Mouse (Mus musculus): ENCODE measurements at regions not wholly inside any gene's neighbourhood (a gene's known extent, or its start where the extent isn't known, plus 50 kb on each side); places are given as distances from the start of the nearest gene placed in this dataset.
"Not testable (repeated sequence)": the region's sequence is repeated elsewhere in the genome, so short reads cannot be mapped to it uniquely, and the experiment has no call there.

DNA sequence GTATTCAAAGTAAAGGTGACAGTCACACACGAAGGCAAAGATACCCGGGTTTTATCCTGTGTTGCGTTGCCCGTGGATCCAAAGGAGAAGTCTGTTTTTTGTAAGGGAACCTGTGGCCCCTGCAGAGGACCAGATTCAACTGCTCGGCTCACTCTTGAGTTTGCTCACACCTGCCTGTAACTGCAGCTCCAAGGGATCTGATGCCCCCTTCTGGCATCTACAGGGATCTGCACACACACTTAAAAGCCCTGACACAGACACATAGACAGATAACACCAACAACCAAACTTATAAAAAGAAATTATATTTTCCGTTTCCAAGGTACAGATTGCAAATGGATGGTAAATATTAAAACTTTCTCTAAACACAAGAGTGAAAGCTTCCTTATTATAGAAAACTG lies 223.3 kb upstream of the 1700056E22Rik start:
- no peak for DNase-seq (ENCODE audit: extremely low spot score, low read depth, low spot score)

DNA sequence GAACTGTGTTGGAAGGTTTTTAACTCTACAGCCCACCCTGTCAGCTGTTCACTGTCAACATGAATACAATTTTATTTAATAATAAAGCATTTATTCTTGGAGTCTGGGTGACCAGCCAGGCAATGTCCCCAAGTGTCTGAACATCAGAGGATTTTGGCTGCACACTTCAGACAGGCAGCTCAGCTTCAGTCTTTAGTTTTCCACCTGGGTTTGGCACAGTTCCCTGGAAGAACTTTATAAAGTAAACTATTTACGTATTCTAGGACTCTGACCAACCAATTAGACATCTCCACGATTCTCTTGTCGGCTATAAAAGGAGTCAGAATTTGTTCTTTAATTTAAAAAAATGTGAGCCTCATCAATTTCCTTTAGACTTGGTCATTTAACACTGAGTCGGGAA lies 220.8 kb upstream of the 1700056E22Rik start:
- no peak for DNase-seq (ENCODE audit: extremely low spot score, low read depth, low spot score)

DNA sequence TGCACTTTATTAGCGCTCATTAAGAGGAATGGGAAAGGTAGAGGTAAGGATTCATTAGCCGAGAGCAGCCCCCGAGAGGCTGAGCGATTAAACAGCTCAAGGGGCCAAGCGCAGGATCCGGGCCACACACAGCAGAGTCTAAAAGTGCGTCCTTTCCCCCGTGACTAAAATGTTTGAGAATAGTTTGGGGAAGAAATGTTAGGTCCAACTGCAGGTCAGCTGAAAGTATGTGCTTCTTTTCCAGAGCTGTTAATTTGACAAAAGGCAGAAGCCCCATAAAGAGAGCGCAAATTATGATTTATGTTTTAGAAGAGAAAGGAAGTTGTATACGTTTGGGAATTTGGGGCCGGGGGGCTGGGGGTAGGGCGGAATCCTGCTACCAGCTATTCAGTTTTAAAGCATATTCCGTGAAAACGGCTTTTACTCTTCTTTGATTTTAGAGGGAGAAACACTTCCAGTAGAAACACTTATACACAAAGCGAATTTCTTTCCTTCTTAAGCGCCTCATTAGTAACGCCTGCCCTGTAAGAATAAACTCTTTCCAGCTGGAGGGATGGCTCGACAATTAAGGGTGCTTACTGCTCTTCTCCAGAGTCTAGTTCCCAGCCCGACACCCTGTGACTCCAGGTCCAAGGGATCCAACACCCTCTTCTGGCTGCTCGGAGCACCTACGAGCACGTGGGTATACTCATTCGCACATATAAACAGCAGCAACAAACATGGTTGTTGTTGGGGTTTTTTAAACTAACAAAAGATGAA lies 210.8 kb upstream of the 1700056E22Rik start:
- DNase-seq (ENCODE audit: extremely low spot score, low read depth, low spot score) = no peak

DNA sequence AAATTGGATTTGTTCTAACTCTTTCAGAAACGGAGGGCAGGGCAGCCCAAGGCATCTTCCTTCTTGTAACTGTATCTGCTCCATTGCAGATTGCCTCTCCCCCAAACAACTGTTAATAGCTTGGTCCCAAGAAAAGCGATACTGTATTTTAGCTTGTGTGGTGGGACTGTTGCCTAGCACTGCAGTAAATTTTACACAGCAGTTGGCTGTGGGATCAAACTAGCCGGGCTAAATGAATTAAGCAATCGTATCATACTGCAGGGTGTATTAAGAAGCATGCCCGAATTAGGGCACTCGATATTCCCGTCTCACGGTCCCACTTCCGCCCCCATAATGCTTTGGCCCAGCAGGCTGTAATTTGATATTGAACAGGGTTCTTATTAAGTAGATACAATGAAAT lies 210.2 kb upstream of the 1700056E22Rik start:
- DNase-seq (ENCODE audit: extremely low spot score, low read depth, low spot score) = no peak

DNA sequence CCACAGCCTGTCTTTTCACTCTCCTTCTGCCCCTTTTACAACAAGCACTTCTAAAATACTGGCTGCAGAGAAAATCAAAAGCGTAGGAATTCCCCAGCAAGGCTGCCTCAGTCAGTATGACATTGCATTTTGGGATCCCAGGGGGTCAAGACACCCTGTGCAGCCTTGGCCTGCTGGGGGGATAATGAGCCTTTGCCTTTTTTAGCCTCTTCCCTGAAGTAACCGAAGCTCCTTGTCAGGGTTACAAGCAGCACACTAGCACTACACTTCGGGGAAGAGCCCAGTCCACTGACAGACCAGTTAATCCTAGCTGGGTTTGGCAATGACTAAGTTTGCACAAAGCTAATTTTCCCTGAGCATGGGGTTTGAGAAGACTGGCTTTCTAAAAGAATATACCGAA lies 207.7 kb upstream of the 1700056E22Rik start:
- DNase-seq (ENCODE audit: extremely low spot score, low read depth, low spot score) = no peak

DNA sequence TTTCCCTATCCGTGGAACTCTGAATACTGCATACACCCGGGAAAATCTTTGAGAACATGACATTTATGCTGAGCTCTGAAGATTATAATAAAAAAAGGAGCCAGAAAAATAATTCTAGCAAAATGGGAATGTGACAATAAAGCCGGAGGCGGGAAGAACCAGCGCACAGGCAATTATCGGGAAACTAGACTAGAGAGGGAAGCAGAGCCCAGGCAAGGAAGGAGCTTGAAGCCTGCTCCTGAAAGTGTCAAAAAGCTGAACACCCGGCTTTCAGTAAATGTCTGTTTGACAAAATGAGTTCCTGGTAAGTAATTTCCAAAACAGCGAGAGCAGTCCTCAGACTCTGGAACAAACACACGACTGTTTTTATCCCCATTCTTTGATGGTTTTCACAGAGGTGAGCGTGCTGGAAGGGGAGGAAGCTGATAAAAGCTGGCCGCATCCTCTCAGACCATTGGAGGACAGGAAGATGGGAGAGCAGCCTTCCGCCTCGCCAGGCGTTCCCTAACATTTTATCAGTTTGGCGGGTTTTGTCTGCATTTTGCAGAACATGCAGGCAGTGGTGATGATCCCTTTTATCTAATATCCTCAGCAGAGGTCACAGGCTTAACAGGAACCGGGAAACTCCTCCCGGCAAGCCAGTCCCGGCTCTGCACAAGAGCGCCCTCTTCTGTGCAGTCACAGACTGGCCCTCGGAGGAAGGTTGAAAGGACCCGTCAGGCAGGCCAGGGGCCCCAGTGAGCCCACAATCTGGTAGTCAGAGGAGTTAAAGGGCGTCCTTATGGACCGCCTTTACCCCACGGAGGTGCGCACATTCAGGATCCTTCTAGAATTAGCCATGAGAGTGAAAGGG lies 201.3 kb upstream of the 1700056E22Rik start:
- peak; percentile 20 for DNase-seq (ENCODE audit: extremely low spot score, low read depth, low spot score)

DNA sequence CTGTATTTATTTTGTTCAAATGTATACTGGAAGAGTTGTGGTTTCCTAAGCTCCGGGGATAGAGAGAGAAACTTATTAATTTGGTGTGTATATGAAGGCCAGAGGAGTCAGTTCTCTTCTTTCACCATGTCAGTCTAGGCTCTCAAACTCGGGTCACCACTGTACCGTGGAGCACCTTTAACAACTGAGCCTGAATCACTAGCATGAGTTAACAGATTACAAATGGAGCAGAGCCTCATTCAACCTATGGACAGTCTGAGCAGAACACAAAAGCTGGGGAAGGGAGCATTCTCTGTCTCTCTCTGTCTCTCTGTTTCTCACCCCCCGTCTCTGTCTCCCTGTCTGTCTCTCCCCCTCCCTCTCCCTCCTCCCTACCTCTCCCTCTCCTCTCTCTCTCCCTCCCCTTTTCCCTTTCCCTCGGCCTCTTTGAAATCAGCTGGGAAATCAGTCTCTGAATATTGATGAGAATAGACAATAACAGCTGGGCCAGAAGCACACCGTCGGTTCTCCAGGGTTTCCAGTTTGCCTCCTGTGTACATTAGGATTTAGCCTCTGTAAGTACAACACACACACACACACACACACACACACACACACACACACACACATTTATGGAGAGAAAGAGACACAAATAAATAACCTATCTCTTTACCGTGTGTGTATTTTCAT lies 200.4 kb upstream of the 1700056E22Rik start:
- DNase-seq (ENCODE audit: extremely low spot score, low read depth, low spot score) = no peak

DNA sequence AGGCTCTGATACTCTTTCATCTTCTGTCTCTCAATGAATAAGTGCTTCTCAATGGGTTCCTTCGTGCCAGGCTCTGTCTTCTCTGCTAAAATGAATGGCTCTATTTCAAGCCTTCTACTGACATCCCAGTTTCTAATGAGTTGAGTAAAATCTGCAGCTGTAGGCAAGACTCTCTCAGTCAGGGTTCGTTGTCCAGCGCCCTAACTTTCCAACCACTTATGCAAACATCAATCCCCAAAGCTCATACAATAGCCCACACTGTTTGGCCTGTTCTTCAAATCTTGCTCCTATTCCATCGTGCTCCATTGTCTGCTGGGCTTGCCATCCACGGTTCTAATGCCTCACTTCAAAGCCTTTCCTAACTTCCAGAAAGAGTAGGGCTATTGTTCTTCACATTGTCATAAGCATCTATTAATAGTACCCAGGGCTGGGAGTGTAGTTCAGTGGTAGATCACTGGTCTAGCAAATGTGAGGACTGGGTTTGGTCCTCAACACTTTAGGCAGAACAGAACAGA lies 199.7 kb upstream of the 1700056E22Rik start:
- no peak for DNase-seq (ENCODE audit: extremely low spot score, low read depth, low spot score)

DNA sequence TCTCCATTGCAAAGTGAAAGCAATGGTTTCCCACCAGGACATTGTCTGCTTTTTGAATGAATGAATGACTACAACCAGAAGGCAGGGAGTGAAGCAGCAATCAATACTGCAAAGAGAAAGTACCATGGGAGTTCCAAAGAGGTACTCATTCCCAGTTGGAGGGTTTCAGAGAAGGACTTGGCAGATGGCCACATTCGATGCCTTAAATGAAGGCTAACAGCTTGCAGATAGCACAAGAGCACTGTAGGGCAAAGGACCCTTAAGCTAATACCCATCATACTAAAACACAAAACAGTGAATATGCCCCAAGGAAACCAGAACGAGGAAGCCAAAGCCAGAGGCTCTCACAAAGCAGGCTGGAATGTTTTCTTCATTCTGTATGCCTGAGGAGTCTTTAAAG lies 188.2 kb upstream of the 1700056E22Rik start:
- no peak for DNase-seq (ENCODE audit: extremely low spot score, low read depth, low spot score)

DNA sequence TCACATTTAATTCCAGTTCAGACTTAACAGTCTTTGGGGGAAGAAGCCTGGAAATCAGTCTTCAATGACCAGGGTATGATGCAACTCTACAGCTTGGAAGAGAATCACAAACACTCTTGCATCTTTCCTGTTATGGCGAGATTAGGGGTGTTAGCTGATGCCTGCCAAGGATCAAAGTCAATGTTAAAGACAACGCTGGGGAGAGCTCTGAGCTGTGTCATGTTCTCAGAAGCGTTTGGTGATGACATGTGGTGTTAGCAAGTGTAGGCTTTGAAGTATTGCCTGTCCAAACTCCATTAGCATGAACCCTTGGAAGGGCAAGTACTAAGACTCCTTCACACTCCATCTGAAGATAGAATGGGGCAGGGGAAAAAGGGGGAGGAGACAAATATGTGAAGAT lies 187.7 kb upstream of the 1700056E22Rik start:
- no peak for DNase-seq (ENCODE audit: extremely low spot score, low read depth, low spot score)

DNA sequence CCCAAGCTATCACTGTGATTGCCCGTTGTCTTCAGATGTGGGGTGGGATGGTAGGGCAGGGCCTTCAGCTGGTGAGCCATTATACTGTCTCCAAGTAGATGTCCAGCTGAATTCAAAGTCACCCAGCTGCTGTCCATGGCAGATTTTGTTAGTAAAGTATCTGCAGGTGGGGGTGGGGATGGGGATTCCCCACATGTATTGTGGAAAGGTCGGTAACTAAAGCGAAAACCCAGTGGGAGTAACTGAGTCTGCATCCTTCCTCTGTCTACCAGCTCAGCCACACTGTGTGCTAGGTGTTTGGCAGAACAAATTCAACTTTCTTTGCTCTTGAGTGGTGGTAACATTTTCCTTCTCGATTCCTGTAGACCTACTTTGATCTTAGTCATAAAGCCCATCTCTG lies 163.2 kb upstream of the 1700056E22Rik start:
- no peak for DNase-seq (ENCODE audit: extremely low spot score, low read depth, low spot score)

DNA sequence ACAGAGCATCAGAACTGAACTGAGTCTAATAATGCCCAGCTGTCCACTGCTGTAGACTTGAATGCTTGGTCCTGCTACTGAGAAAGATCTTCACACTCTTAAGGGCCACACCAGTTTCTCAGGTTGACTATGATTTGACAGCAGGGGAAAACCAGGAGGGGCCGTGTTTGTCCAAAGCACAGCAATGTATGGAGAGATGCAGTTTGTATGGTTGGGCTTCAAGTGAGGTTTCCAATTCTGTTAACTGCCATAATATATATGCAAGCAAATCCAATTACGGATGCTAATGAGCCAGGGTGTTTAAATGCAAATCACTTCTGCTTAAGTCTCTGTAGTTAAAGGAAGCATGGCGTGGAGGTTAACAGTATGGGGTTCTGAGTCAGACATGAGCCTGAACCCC lies 157.2 kb upstream of the 1700056E22Rik start:
- DNase-seq (ENCODE audit: extremely low spot score, low read depth, low spot score) = no peak

DNA sequence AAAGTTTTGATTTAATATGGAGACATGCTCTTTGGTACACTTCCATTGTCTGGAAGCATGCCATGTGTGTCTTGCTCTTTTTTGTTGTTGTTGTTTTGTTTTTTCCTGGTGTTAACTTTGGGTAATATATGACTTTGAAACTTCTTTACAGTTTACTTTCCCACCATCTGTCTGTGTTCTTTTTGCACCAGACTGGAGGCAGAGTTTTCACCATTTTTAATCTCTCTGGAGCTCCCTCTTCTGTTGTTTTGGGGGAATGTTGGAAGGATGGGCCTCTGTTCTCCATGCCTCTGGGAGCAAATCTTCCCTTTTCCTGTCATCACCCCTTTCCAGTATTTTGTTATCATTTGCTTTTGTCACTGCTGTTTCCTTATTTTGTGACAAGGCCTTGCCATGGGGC lies 153.5 kb upstream of the 1700056E22Rik start:
- DNase-seq (ENCODE audit: extremely low spot score, low read depth, low spot score) = no peak

DNA sequence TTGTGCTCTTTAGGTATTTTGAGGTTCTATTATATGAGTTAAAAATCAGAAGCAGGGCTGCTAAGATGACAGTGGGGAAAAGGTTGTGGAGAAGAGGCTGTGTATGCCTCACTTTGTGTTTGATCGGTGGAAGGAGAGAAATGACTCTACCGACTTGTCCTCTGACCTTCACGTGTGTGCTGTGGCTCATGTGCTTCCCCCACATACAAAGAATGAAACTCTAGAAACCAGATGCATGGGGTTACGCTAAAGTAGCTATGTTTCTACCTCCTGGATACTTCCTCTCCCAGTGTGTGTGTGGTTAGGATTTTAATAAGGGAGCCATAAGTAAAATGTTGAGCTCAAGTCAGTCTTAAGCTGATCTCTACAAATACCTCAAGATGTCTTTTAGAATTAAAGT lies 148.1 kb upstream of the 1700056E22Rik start:
- DNase-seq (ENCODE audit: extremely low spot score, low read depth, low spot score) = no peak

DNA sequence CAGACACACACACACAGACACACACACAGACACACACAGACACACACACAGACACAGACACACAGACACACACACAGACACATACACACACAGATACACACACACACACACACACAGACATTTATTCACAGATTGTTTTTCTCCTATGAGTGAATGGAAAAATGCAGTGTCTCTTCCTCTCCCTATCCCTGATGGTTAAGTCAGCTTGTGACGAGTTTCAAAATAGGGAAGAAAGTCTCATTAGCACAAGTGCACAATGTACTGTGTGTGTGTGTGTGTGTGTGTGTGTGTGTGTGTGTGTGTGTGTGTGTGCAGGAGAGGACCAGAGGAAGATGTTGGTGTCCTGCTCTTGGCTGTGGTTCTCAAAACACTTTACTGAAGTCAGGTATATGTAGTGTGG lies 140.3 kb upstream of the 1700056E22Rik start:
- DNase-seq (ENCODE audit: extremely low spot score, low read depth, low spot score) = not testable (repeated sequence)

DNA sequence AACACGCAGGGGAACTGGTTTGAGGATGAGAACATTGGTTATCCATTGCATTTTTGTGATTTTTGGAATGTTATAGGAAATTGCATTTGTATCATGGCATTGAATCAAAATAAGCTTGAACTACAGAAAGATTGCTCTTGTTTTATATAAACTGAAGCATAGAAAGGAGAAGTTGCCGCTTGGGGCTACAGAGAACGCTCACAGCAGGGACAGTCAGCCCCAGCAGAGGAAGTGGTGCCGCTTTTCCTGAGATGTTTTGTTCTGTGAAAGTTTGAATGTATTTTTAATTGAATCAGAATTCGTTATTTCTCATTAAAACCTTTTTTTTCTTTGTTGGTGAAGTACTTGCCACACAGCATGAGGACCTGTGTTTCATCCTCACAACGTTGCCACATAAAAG lies 139.6 kb upstream of the 1700056E22Rik start:
- DNase-seq (ENCODE audit: extremely low spot score, low read depth, low spot score) = no peak

DNA sequence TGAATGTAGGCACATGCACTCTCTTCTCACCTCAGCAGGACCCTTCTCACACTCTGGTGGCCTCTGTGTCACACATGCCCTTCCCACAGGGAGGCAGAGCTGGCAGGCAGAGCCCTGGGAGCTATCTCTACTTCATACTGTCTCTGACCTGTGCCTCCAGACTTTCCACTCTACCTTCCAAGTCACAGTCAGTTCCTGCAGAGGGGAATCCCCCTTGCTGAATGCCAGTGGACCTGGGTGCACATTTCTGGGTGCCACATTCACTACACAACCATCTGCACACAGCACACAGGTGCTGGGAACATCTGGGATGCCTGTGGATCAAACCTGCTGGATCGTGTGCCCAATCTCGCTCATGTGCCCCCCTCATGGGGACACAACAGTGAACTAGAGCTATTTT lies 138.9 kb upstream of the 1700056E22Rik start:
- DNase-seq (ENCODE audit: extremely low spot score, low read depth, low spot score) = no peak

DNA sequence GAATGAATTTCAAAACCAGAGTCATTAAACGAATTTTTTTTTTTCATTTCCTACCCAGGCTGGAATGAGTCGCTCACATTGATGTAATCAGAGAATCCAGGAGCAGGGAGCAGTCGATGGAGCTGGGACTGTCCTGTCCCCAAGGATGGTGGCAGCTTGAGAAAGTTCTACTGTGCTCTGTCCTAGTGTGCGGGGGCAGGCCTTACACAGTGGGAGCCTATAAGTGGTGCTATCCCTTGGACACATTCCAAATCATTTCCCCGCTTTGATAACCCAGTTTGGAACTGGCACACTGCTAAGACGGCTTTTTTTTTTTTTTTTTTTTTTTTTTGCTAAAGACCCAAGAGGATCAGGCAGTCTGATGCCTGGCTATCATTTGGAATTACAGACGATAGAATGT lies 137.5 kb upstream of the 1700056E22Rik start:
- DNase-seq (ENCODE audit: extremely low spot score, low read depth, low spot score) = no peak

DNA sequence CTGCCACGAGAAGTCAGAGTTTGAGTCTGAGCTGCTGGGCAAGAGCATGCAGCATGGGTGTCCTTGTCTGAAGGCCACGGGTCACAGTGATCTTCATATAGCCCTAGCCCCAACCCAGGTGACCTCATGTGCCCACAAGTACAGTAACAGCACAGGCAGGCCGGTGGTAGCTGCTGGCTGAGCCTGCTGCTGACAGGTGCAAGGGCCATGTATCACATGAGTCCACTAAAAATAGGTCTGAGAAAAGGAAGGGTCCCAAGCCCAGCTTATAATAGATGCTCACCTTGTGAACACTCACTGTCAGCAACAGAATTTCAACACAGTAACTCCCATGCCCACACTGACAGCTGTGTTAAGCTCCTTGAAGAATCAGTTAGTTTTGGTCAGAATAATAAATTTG lies 136.8 kb upstream of the 1700056E22Rik start:
- no peak for DNase-seq (ENCODE audit: extremely low spot score, low read depth, low spot score)

DNA sequence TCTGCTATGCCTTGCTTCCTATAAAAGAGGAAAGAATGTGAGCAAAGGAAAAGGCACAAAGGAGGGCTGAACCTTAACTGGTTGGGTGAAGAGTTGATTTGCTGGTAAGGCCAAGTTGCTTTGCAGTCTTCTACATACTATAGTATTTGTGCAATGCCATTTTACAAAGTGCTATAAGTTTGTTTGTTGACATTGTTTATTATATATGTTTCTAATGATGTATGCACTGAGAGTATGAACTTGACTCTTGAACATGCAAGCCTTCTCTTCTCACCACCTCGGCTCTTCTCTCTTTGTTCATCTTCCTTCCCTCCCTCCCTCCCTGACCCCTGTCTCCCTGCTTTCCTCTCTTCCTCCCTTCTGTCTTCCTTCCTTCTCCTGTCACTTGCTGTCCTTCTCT lies 135.9 kb upstream of the 1700056E22Rik start:
- DNase-seq (ENCODE audit: extremely low spot score, low read depth, low spot score) = no peak

DNA sequence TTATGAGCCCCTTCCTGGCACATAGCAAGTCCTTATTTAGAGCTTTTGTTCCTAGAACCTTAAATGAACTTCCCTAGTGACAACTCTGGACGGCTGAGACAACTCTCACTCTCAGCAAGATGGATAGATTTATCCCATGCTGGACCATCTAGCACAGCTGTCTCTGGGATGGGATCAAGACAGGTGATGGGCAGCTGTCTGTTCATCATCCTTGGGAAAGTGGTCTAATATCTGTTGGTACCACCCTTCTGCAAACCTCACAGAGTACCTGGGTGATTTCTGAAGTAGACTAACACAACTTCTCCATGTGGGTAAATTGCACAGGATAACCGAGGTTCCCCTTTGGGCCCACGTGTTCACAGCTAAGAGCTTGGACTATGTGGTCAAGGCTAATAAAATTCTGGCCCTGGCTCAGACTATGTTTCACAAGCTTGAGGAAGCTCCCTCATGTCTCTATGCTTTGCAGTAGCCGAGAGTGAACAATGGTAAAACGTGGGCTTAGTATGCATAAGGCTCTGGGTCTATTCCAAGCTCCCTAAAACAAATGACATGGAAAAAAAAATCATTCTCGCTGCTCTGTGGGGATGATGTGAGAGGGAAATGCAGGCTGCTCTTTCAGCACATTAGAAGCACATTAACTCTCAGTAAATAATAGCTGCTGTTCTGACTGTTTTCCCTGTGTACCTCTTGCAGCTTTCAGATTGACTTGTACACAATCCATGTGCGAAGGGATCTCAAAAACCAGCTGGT lies 135.1 kb upstream of the 1700056E22Rik start:
- no peak for DNase-seq (ENCODE audit: extremely low spot score, low read depth, low spot score)
